Mouse (Mus musculus): ENCODE data around the gene Cep72. TPM values are rescaled to one million over a fixed set of nuclear protein-coding genes. Genes with fewer than 3 reads are reported as not detected.

The Cep72 gene
- polyA plus RNA-seq, 1 experiment from 2014 or later: 15.3 TPM

Other genes with a start within 250 kb of the Cep72 start
- 4.9 and 5.5 TPM in 2 replicates for gene Nkd2, start 214.7 kb downstream of the Cep72 start, polyA plus RNA-seq (2016; fragmentation: Nextera tagmentation; extraction: Ambion mirVana)
- 36.7 and 37.7 TPM in 2 replicates for gene Trip13, start 124.5 kb downstream of the Cep72 start, polyA plus RNA-seq (2016; fragmentation: Nextera tagmentation; extraction: Ambion mirVana)
- 39.8 and 41.0 TPM in 2 replicates for gene Brd9, start 124.5 kb downstream of the Cep72 start, polyA plus RNA-seq (2016; fragmentation: Nextera tagmentation; extraction: Ambion mirVana)
- not detected in 2 replicates for gene Zdhhc11, start 98.4 kb downstream of the Cep72 start, polyA plus RNA-seq (2016; fragmentation: Nextera tagmentation; extraction: Ambion mirVana)
- gene Tppp, start 52.9 kb downstream of the Cep72 start, polyA plus RNA-seq (2016; fragmentation: Nextera tagmentation; extraction: Ambion mirVana): 3.4 and 3.8 TPM in 2 replicates
- gene Slc9a3, start 59.2 kb upstream of the Cep72 start, polyA plus RNA-seq (2016; fragmentation: Nextera tagmentation; extraction: Ambion mirVana): not detected in 2 replicates
- gene Exoc3, start 146.4 kb upstream of the Cep72 start, polyA plus RNA-seq (2016; fragmentation: Nextera tagmentation; extraction: Ambion mirVana): 50.4 and 51.0 TPM in 2 replicates
- gene Ahrr, start 230.0 kb upstream of the Cep72 start, polyA plus RNA-seq (2016; fragmentation: Nextera tagmentation; extraction: Ambion mirVana): 0.73 and 0.82 TPM in 2 replicates

Data from heart, embryonic 12.5 days (tissue).